Mouse (Mus musculus) E14TG2a.4 (cell line): Measurements from ENCODE around the gene Sgf29.

Source experiments
- H3K27me3 ChIP-seq: 2 replicates; pipeline ENCODE4 v1.6.1; 2014; ENCODE audit warnings: low read length, control low read depth; ENCODE audit not compliant: insufficient read depth
- H3K36me3 ChIP-seq: 2 replicates; pipeline ENCODE4 v1.6.1; 2014; ENCODE audit warnings: low read length, control low read depth; ENCODE audit not compliant: insufficient read depth
- H3K4me1 ChIP-seq: replicated peaks from 2 replicates; pipeline ENCODE4 v1.6.1; 2014; ENCODE audit warnings: low read depth, low read length, control low read depth
- H3K4me3 ChIP-seq: replicated peaks from 2 replicates; pipeline ENCODE4 v1.5.1; 2014; ENCODE audit warnings: mild to moderate bottlenecking, low read length
- H3K9me3 ChIP-seq: 2 replicates; pipeline ENCODE4 v1.6.1; 2014; ENCODE audit warnings: low read length, control low read depth
- CTCF ChIP-seq: conservative IDR thresholded peaks from 2 replicates; pipeline ENCODE4 v1.5.1; 2014; ENCODE audit warnings: low read length
- NANOG ChIP-seq: IDR thresholded peaks from 2 replicates; pipeline ENCODE4 v1.6.1; 2014; ENCODE audit warnings: borderline replicate concordance, low read length, mixed read lengths
- POU5F1 ChIP-seq: IDR thresholded peaks from 2 replicates; pipeline ENCODE4 v1.6.1; 2014; ENCODE audit warnings: low read length, borderline replicate concordance

Gene Sgf29

GRCm38 (mm10) chr7:126621452-126622359 is 27.4 kb upstream of the Sgf29 start:
- H3K9me3 ChIP-seq = no peaks in the 10 kb centered on the region
- peaks cover 7% of the 10 kb centered on the region; the same call in 1 of the 2 replicates for H3K36me3 ChIP-seq
- no peaks in the 10 kb centered on the region for H3K27me3 ChIP-seq
- H3K4me1 ChIP-seq = peaks cover 37% of the 10 kb centered on the region
- H3K4me3 ChIP-seq = no peak overlapping the region
- TF ChIP-seq CTCF (no peak), POU5F1 (no peak), NANOG (no peak)

GRCm38 (mm10) chr7:126623381-126623780 is 25.7 kb upstream of the Sgf29 start:
- Histone ChIP-seq H3K4me3 (no peak overlapping the region), H3K4me1 (peaks cover 40% of the 10 kb centered on the region), H3K27me3 (no peaks in the 10 kb centered on the region), H3K9me3 (no peaks in the 10 kb centered on the region), H3K36me3 (peaks cover 7% of the 10 kb centered on the region; the same call in 1 of the 2 replicates)
- TF ChIP-seq NANOG (no peak), CTCF (no peak), POU5F1 (no peak)

- Histone ChIP-seq H3K4me1 (peaks cover 46% of the 10 kb centered on the region), H3K27me3 (no peaks in the 10 kb centered on the region), H3K4me3 (peak overlapping the region; percentile 78), H3K36me3 (peaks cover 7% of the 10 kb centered on the region; the same call in 1 of the 2 replicates), H3K9me3 (no peaks in the 10 kb centered on the region)
- TF ChIP-seq POU5F1 (no peak), NANOG (no peak), CTCF (no peak)
Observed at GRCm38 (mm10) chr7:126624774-126625173, 24.3 kb upstream of the Sgf29 start.

- Histone ChIP-seq H3K9me3 (no peaks in the 10 kb centered on the region), H3K4me1 (peaks cover 49% of the 10 kb centered on the region), H3K27me3 (no peaks in the 10 kb centered on the region), H3K4me3 (peak overlapping the region; percentile 78), H3K36me3 (peaks cover 7% of the 10 kb centered on the region; the same call in 1 of the 2 replicates)
- no peak for TF ChIP-seq CTCF
- no peak for TF ChIP-seq POU5F1
- no peak for TF ChIP-seq NANOG
Observed at GRCm38 (mm10) chr7:126625369-126625768, 23.7 kb upstream of the Sgf29 start.

GRCm38 (mm10) chr7:126625807-126626600 is 23.1 kb upstream of the Sgf29 start:
- Histone ChIP-seq H3K36me3 (peaks cover 7% of the 10 kb centered on the region; the same call in 1 of the 2 replicates), H3K4me3 (peak overlapping the region; percentile 78), H3K27me3 (no peaks in the 10 kb centered on the region), H3K9me3 (no peaks in the 10 kb centered on the region), H3K4me1 (peaks cover 49% of the 10 kb centered on the region)
- TF ChIP-seq POU5F1 (no peak), CTCF (no peak), NANOG (no peak)

GRCm38 (mm10) chr7:126628111-126628510 is 21.0 kb upstream of the Sgf29 start:
- H3K9me3 ChIP-seq = no peaks in the 10 kb centered on the region
- peaks cover 4% of the 10 kb centered on the region; the same call in 1 of the 2 replicates for H3K36me3 ChIP-seq
- H3K4me1 ChIP-seq = peaks cover 52% of the 10 kb centered on the region
- TF ChIP-seq POU5F1 (no peak), NANOG (no peak), CTCF (no peak)
- H3K27me3 ChIP-seq = no peaks in the 10 kb centered on the region
- H3K4me3 ChIP-seq = no peak overlapping the region

GRCm38 (mm10) chr7:126629915-126630314 is 19.2 kb upstream of the Sgf29 start:
- Histone ChIP-seq H3K9me3 (no peaks in the 10 kb centered on the region), H3K4me3 (no peak overlapping the region)
- TF ChIP-seq NANOG (no peak), POU5F1 (no peak), CTCF (no peak)

GRCm38 (mm10) chr7:126630824-126631518 is 18.1 kb upstream of the Sgf29 start, which contains the start of gene Nupr1:
Gene Nupr1 (minus strand): TSS chr7:126630861.
- Histone ChIP-seq H3K4me1 (peaks cover 53% of the 10 kb centered on the region), H3K9me3 (no peaks in the 10 kb centered on the region), H3K27me3 (no peaks in the 10 kb centered on the region), H3K36me3 (no peaks in the 10 kb centered on the region), H3K4me3 (no peak within 1 kb of the TSS)
- no peak for TF ChIP-seq CTCF
- TF ChIP-seq NANOG = no peak
- no peak for TF ChIP-seq POU5F1

More at GRCm38 (mm10) chr7:126629915-126630314, 19.2 kb upstream of the Sgf29 start:
- Histone ChIP-seq H3K27me3 (no peaks in the 10 kb centered on the region), H3K36me3 (no peaks in the 10 kb centered on the region), H3K4me1 (peaks cover 53% of the 10 kb centered on the region)
